Mouse (Mus musculus) thymus, postnatal 0 days (tissue): ENCODE data around the gene Pet117. TPM values are rescaled to one million over a fixed set of nuclear protein-coding genes. Genes with fewer than 3 reads are reported as not detected.

ENCODE experiments used
- DNase-seq: peaks from one replicate; pipeline ENCODE4 v3.0.0-alpha.2; 2015; ENCODE audit warnings: low spot score
- polyA plus RNA-seq: library from polyadenylated mRNA; unstranded; fragments of >200 nt; fragmentation: Nextera tagmentation; extraction: Ambion mirVana; gene quantifications from 2 replicates; pipeline ENCODE4 v1.2.1, GENCODE M21; 2015

The Pet117 gene
- polyA plus RNA-seq, 1 experiment from 2014 or later, result 1.8 TPM

- DNase-seq, result no peak
These were observed 12.9 kb downstream of the Pet117 start for GRCm38 (mm10) chr2:144381741-144382140.

GRCm38 (mm10) chr2:144382624-144383138 lies 13.9 kb downstream of the Pet117 start:
- no peak for DNase-seq

GRCm38 (mm10) chr2:144386296-144386695 lies 17.5 kb downstream of the Pet117 start:
- no peak for DNase-seq

GRCm38 (mm10) chr2:144388416-144388815 lies 19.6 kb downstream of the Pet117 start:
- DNase-seq, result no peak

GRCm38 (mm10) chr2:144399531-144399930 lies 30.7 kb downstream of the Pet117 start:
- no peak for DNase-seq

- no peak for DNase-seq
These were observed 31.9 kb downstream of the Pet117 start for GRCm38 (mm10) chr2:144400659-144401058.

- no peak for DNase-seq
These were observed 40.2 kb downstream of the Pet117 start for GRCm38 (mm10) chr2:144409037-144409436.

GRCm38 (mm10) chr2:144410603-144411002 lies 41.8 kb downstream of the Pet117 start:
- peak; percentile 6 for DNase-seq

GRCm38 (mm10) chr2:144414646-144415045 lies 45.9 kb downstream of the Pet117 start:
- DNase-seq, result no peak

- DNase-seq, result no peak
These were observed 48.1 kb downstream of the Pet117 start for GRCm38 (mm10) chr2:144416859-144417258.

GRCm38 (mm10) chr2:144418062-144418461 lies 49.3 kb downstream of the Pet117 start:
- no peak for DNase-seq

- DNase-seq, result no peak
These were observed 53.4 kb downstream of the Pet117 start for GRCm38 (mm10) chr2:144422094-144422675.

Other genes with a start within 250 kb of the Pet117 start
- 15.7 and 17.0 TPM in 2 replicates for gene Mgme1, start 98.3 kb upstream of the Pet117 start, polyA plus RNA-seq
- 123 and 126 TPM in 2 replicates for gene Snx5, start 98.1 kb upstream of the Pet117 start, polyA plus RNA-seq
- gene Ovol2, start 36.9 kb upstream of the Pet117 start, polyA plus RNA-seq, result 0.13 and 0.31 TPM in 2 replicates
- gene Kat14, start within 50 bp of the Pet117 start, polyA plus RNA-seq, result 29.0 and 31.5 TPM in 2 replicates
- gene Dzank1, start 158.4 kb downstream of the Pet117 start, polyA plus RNA-seq, result 0.25 and 0.63 TPM in 2 replicates
- gene Polr3f, start 158.7 kb downstream of the Pet117 start, polyA plus RNA-seq, result 19.0 and 21.5 TPM in 2 replicates
- gene Rbbp9, start 181.9 kb downstream of the Pet117 start, polyA plus RNA-seq, result 18.6 and 21.0 TPM in 2 replicates
- gene Sec23b, start 187.2 kb downstream of the Pet117 start, polyA plus RNA-seq, result 84.7 and 96.1 TPM in 2 replicates
- gene Smim26, start 225.1 kb downstream of the Pet117 start, polyA plus RNA-seq, result 60.4 and 67.0 TPM in 2 replicates
- gene Dtd1, start 230.9 kb downstream of the Pet117 start, polyA plus RNA-seq, result 42.0 and 44.9 TPM in 2 replicates